Mouse (Mus musculus): ENCODE measurements around the gene Shank2.

The Shank2 gene

DNA sequence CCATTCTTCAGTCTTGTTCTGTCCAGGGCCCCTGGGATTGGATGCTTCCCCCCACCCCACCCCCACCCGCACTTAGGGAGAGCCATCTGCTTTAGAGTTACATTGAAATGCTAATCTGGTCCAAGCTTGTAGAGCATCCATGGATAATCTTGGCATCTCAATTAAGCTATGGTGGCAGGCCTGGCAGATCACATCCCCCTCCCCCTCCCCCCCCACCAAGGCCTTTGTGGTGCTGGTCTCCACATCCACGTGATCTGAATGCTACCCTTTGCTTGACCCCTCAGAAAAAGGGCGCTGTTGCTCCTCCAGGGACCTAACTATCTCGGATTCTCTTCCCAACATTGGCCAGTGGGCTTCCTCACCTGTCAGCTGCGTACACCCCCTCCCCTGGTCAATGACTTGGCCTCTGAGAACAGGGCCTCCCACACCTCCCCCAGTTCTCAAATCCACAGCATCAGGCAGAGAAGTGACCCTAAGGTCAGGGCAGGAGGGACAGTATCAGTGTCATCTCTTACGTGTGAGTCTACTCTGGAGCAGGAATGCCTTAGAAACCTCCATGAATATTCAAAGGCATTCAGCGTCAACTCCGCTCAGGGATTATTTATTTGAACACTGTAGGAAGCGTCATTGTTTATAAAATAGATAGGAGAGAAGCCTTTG lies 104.8 kb downstream of the Shank2 start:
- DNase-seq (ENCODE audit: low spot score), result no peak

- no peak for DNase-seq (ENCODE audit: low spot score)
Observed at GRCm38 (mm10) chr7:144108141-144108540, 106.4 kb downstream of the Shank2 start.

GRCm38 (mm10) chr7:144111026-144111604 lies 109.4 kb downstream of the Shank2 start:
- no peak for DNase-seq (ENCODE audit: low spot score)

DNA sequence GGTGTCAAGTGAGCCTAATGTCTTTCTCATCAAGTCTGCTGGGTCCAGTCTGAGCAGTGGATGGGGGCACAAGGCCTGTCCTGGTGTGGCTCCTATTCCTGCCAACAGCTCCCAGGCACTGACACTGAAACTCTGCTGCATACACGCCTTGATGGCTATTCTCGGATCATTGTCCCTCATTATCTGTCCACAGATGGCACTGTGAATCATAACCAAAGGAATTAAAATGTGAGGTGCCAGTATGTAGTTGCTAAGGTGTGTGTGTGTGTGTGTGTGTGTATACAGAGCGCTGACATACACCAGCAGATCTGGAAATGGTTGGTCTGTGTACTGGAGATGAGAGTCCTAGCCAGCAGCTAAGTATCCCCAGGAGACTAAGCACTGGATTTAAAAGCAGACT lies 110.3 kb downstream of the Shank2 start:
- no peak for DNase-seq (ENCODE audit: low spot score)

DNA sequence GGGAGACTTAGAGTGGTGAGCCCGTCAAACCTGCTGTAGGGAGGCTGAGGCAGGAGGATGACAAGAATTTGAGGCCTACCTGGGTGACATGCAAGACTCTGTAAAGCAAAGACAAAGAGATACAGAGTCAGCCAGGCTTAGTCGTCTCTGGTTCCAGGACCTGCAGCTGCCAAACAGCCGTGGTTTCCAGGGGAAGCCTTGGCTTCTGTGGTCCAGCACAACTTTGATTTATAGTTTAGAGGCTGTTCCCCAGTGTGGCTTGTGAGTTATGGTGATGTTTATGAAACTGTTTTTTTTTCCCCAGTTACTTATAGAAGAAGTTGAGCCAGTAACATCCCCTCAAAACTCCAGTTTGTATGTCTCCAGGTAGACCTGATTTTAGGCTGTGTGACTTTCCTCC lies 112.5 kb downstream of the Shank2 start:
- DNase-seq (ENCODE audit: low spot score), result no peak

GRCm38 (mm10) chr7:144119562-144119961 lies 117.8 kb downstream of the Shank2 start:
- no peak for DNase-seq (ENCODE audit: low spot score)

- no peak for DNase-seq (ENCODE audit: low spot score)
Observed at GRCm38 (mm10) chr7:144132699-144133387, 131.1 kb downstream of the Shank2 start.

- DNase-seq (ENCODE audit: low spot score), result no peak
Observed at GRCm38 (mm10) chr7:144133388-144133998, 131.8 kb downstream of the Shank2 start.

DNA sequence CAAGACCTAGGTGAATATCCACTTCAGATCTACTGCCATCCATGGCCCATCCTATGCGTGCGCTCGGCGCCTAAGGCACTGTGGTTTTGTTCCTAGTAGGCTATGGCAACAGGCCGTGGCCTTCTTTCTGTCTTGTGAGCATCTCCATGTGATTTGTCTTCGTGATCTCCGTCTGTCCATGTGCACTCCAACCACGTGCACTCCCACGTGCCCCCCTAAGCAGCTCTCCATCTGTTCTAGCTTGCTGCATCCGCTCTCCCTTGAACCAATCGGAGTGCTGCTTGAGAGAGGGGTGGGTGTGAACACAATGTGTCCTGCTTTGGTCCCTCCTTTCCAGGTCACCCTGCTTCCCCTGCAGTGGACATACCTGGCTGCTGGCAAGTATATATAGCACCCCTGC lies 133.0 kb downstream of the Shank2 start:
- DNase-seq (ENCODE audit: low spot score), result no peak

DNA sequence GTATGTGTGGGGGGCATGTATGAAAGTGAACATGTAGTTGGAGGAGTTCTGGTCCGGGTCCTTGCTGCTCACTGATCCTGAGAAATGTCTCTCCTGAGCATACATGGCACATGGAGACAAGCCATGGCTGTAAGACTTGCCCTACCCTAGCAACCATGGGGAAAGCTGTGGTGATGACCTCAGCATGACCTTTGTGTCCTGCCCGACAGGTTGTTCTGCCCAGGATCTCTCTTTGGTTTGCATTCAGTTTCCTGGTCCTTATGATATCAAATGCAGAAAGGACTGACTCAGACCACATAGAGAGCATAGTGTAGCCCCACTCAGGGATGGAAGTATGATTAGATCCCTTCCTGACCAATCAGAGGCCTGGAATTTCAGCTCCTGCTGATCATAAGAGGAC lies 136.1 kb downstream of the Shank2 start:
- DNase-seq (ENCODE audit: low spot score), result no peak

- no peak for DNase-seq (ENCODE audit: low spot score)
Observed at GRCm38 (mm10) chr7:144138476-144138875, 136.7 kb downstream of the Shank2 start.

- DNase-seq (ENCODE audit: low spot score), result no peak
Observed at GRCm38 (mm10) chr7:144139691-144140090, 138.0 kb downstream of the Shank2 start.

GRCm38 (mm10) chr7:144140470-144140869 lies 138.7 kb downstream of the Shank2 start:
- no peak for DNase-seq (ENCODE audit: low spot score)

- no peak for DNase-seq (ENCODE audit: low spot score)
Observed at GRCm38 (mm10) chr7:144142036-144142435, 140.3 kb downstream of the Shank2 start.

DNA sequence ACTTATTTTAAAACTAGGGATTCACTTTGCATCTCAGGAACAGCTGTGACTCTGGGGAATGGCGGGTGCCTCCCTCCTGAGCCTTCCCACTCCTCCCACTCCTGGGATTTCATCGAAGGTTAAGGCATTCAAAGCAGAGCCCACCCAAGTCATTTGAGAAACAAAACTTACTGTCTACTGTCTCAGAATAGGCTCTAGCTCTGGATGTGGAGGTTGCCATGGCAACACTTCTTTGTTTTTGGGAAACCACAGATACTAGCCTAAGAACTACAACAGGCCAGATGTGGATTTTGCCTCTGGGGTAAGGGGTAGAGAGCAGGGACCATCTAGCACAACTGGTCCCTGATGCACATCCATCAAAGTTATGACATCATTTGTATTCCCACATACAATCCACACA lies 142.2 kb downstream of the Shank2 start:
- DNase-seq (ENCODE audit: low spot score), result no peak

DNA sequence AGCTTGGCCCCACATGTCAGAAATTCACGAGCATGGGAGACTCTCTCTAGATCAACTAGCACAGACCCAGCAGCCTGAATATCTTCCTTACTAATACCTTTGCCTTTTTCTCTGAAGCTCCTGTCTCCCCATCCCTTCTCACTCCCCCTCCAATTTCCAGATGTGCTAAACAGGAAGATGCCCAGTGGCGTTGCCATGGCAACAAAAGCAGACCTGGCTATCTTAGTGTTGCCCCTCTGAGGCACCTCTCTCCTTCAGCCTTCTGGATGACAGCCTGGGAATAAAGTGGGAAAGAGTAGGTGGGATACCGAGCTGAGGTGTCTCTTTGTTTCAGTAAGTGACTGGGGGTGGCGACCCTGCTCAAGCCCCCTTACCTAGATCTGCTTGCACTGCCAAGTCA lies 146.4 kb downstream of the Shank2 start:
- no peak for DNase-seq (ENCODE audit: low spot score)

- DNase-seq (ENCODE audit: low spot score), result no peak
Observed at GRCm38 (mm10) chr7:144153124-144153523, 151.4 kb downstream of the Shank2 start.

DNA sequence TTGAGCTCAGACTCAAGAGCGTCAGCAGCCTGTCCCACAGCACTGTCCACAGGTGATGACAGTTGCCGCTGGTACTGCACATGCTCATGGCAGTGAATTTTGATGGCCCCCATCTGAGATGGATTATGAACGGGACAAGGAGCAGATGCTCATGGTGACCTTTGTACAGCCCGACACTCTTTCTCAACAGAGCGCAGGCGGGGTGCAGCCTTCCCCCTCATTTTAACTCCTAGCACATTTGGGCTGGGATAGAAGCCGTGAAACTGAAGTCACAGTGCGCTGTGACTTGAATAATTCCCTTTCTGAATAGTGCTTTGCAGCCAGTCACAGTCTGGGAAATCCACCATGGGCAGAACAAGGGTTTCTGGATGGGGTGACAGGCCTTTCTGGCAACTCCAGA lies 152.0 kb downstream of the Shank2 start:
- no peak for DNase-seq (ENCODE audit: low spot score)

DNA sequence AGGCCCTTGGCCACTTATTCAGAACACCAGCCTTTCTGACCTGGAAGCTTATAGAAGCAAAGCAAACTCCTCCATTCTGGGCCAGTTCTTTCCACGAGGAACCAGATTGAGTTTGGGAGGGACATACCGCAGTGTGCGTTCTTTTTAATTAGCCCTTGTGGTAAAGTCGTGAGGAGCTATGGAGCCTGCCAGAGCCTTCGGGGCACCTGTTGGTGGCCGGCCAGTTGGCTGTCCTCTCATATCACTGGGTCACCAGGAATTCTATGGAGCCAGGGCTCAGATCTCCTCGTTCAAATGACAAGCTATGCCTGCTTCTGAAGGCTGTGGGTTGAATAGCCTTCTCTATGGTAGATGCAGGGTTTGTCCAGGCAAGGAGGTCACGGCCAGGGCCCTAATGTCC lies 156.2 kb downstream of the Shank2 start:
- no peak for DNase-seq (ENCODE audit: low spot score)

GRCm38 (mm10) chr7:144159556-144159955 lies 157.8 kb downstream of the Shank2 start:
- no peak for DNase-seq (ENCODE audit: low spot score)

DNA sequence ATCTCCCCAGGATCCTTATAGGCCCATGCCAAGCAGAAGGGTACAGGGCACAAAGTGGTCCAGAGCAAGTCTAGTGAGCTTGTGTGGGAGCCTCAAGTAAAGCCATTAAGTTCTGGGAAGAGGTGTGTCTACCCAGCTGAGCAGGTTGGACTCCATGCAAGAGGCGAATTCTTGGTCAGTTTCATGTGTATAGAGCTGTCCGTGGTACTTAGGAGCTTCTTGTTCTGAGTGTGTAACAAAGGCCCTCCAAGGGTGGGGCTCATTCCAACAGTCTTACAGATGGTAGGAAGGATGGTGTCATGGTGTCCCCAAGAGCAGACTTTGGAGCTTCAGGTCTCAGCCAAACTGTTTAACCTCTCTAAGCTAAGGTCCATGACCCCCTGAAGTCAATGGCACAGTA lies 158.3 kb downstream of the Shank2 start:
- DNase-seq (ENCODE audit: low spot score), result no peak

GRCm38 (mm10) chr7:144160646-144161249 lies 159.0 kb downstream of the Shank2 start:
- DNase-seq (ENCODE audit: low spot score), result no peak

GRCm38 (mm10) chr7:144170272-144170671 lies 168.5 kb downstream of the Shank2 start:
- no peak for DNase-seq (ENCODE audit: low spot score)

All from ovary, postnatal 10 days (tissue).